Mouse (Mus musculus): Measurements from ENCODE around the gene Gm42417.

GRCm38 (mm10) chr1:36586288-36586687 is 47.1 kb upstream of the Gm42417 start:
- TF ChIP-seq CTCF (IDR thresholded peaks at IDR 0.05; ENCODE audit: borderline replicate concordance, control insufficient read depth, extremely low read depth, insufficient read depth, low read length, poor library complexity) = no peak
- TF ChIP-seq POLR2A (IDR thresholded peaks at IDR 0.05; ENCODE audit: control insufficient read depth, extremely low read depth, insufficient read depth, low read length, poor library complexity) = no peak
